Mouse (Mus musculus): ENCODE measurements around the gene Trim16. TPM values are rescaled to one million over a fixed set of nuclear protein-coding genes. Genes with fewer than 3 reads are reported as not detected.

Trim16 gene
- total RNA-seq (2014; rRNA removed) (4.8 and 5.8 TPM in 2 replicates), polyA plus RNA-seq (2015; fragmentation: Nextera tagmentation; extraction: Ambion mirVana) (4.9 and 5.5 TPM in 2 replicates)

GRCm38 (mm10) chr11:62820059-62820541 lies at the start of gene Trim16:
Gene Trim16 (plus strand): TSS chr11:62820231.
- Histone ChIP-seq H3K27ac (ENCODE audit: low read depth, low read length) (no peak within 1 kb of the TSS), H3K4me1 (ENCODE audit: insufficient read depth) (peaks cover 9% of the 10 kb centered on the region; the same call in 1 of the 2 replicates), H3K9ac (peak within 1 kb of the TSS; percentile 48; the same call in 1 of the 2 replicates), H3K9me3 (ENCODE audit: low read length) (no peaks in the 10 kb centered on the region), H3K4me2 (ENCODE audit: low read depth) (peak within 1 kb of the TSS; percentile 71), H3K36me3 (ENCODE audit: insufficient read depth) (no peaks in the 10 kb centered on the region), H3K27me3 (ENCODE audit: insufficient read depth, low read length) (no peaks in the 10 kb centered on the region), H3K4me3 (ENCODE audit: low read depth, low read length) (peak within 1 kb of the TSS; percentile 41)
- no peak for TF ChIP-seq CTCF (IDR thresholded peaks at IDR 0.05; ENCODE audit: low read depth)
- DNase-seq, result peak; percentile 76
- ATAC-seq, result peak; percentile 91
- 6% methylated on average over 15 of the region's 15 CpGs for WGBS

DNA sequence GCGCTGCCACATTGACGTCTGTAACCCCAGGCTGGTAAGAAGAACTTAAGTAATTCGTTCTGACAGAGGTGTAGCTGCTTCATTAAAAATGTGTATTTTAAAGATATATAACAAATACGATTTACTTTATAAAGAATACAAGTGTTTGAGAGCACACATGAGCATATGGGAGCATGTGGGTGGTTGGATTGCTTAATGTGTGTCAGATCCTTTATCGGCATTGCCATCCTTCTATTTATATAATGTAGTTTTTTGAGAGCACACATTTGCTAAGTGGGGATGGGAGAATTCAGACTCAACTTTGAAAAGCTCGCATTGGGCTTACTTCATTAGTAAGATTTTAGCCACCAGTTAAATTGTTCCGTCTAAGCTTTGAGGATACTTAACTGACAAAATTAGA lies 43.5 kb upstream of the Trim16 start:
- H3K9ac ChIP-seq, result no peak overlapping the region
- H3K9me3 ChIP-seq (ENCODE audit: low read length), result peaks cover 44% of the 10 kb centered on the region
- H3K36me3 ChIP-seq (ENCODE audit: insufficient read depth), result peaks cover 30% of the 10 kb centered on the region
- H3K4me3 ChIP-seq (ENCODE audit: low read depth, low read length), result no peak overlapping the region
- H3K27ac ChIP-seq (ENCODE audit: low read depth, low read length), result no peak overlapping the region
- ATAC-seq (no peak), DNase-seq (no peak)
- H3K27me3 ChIP-seq (ENCODE audit: insufficient read depth, low read length), result no peaks in the 10 kb centered on the region
- no peak overlapping the region for H3K4me2 ChIP-seq (ENCODE audit: low read depth)
- no peaks in the 10 kb centered on the region for H3K4me1 ChIP-seq (ENCODE audit: insufficient read depth)
- WGBS, result 94% methylated on average over 7 of the region's 7 CpGs
- TF ChIP-seq CTCF (IDR thresholded peaks at IDR 0.05; ENCODE audit: low read depth), result no peak

GRCm38 (mm10) chr11:62788935-62789616 lies 31.0 kb upstream of the Trim16 start, which contains the start of gene Zfp286:
Gene Zfp286 (minus strand): TSS chr11:62789462.
- peak; percentile 99 for ATAC-seq

GRCm38 (mm10) chr11:62789617-62789936 lies 30.5 kb upstream of the Trim16 start:
- peak overlapping the region; percentile 75 for H3K27ac ChIP-seq (ENCODE audit: low read depth, low read length)
- H3K4me3 ChIP-seq (ENCODE audit: low read depth, low read length), result peak overlapping the region; percentile 61
- DNase-seq (no peak), ATAC-seq (no peak; the same call in 1 of the 2 replicates)
- peaks cover 13% of the 10 kb centered on the region for H3K36me3 ChIP-seq (ENCODE audit: insufficient read depth)
- peaks cover 7% of the 10 kb centered on the region; the same call in 1 of the 2 replicates for H3K9me3 ChIP-seq (ENCODE audit: low read length)
- no peak for TF ChIP-seq CTCF (IDR thresholded peaks at IDR 0.05; ENCODE audit: low read depth)
- whole genome bisulfite sequencing, result 57% methylated on average over 3 of the region's 3 CpGs
- H3K27me3 ChIP-seq (ENCODE audit: insufficient read depth, low read length), result no peaks in the 10 kb centered on the region
- peak overlapping the region; percentile 89 for H3K4me2 ChIP-seq (ENCODE audit: low read depth)
- peak overlapping the region; percentile 35; the same call in 1 of the 2 replicates for H3K9ac ChIP-seq
- peaks cover 10% of the 10 kb centered on the region; the same call in 1 of the 2 replicates for H3K4me1 ChIP-seq (ENCODE audit: insufficient read depth)

More at GRCm38 (mm10) chr11:62788935-62789616, 31.0 kb upstream of the Trim16 start, which contains the start of gene Zfp286:
- peak within 1 kb of the TSS; percentile 89 for H3K4me2 ChIP-seq (ENCODE audit: low read depth)
- H3K4me1 ChIP-seq (ENCODE audit: insufficient read depth), result peaks cover 10% of the 10 kb centered on the region; the same call in 1 of the 2 replicates
- no peaks in the 10 kb centered on the region for H3K27me3 ChIP-seq (ENCODE audit: insufficient read depth, low read length)
- TF ChIP-seq CTCF (IDR thresholded peaks at IDR 0.05; ENCODE audit: low read depth), result no peak
- DNase-seq, result peak; percentile 98
- peak within 1 kb of the TSS; percentile 61 for H3K4me3 ChIP-seq (ENCODE audit: low read depth, low read length)
- WGBS, result 5% methylated on average over 34 of the region's 34 CpGs
- H3K36me3 ChIP-seq (ENCODE audit: insufficient read depth), result peaks cover 18% of the 10 kb centered on the region
- peak within 1 kb of the TSS; percentile 75 for H3K27ac ChIP-seq (ENCODE audit: low read depth, low read length)
- peaks cover 7% of the 10 kb centered on the region; the same call in 1 of the 2 replicates for H3K9me3 ChIP-seq (ENCODE audit: low read length)
- H3K9ac ChIP-seq, result peak within 1 kb of the TSS; percentile 76

DNA sequence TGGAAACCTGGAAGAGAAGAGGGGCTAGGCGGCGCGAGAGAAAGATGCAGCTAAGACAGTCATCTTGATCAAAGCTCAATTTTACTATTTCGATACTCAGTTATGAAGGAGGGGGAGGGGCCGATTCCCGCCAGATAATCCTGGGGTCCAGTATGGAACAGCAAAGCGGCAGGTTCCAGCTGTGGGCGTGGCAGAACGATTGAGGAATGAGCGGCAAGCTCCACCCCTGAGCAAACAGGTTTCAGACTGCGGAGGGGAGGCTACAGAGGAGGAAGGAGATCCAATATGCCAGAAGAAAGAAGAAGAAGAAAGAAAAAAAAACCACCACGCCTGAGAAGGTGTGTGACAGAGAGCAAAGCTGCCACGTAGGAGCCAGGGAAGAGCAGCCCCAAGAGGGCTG lies 15.9 kb upstream of the Trim16 start:
- Histone ChIP-seq H3K27me3 (ENCODE audit: insufficient read depth, low read length) (no peaks in the 10 kb centered on the region), H3K4me3 (ENCODE audit: low read depth, low read length) (no peak overlapping the region), H3K9ac (no peak overlapping the region), H3K4me1 (ENCODE audit: insufficient read depth) (no peaks in the 10 kb centered on the region), H3K36me3 (ENCODE audit: insufficient read depth) (no peaks in the 10 kb centered on the region), H3K4me2 (ENCODE audit: low read depth) (no peak overlapping the region), H3K27ac (ENCODE audit: low read depth, low read length) (no peak overlapping the region), H3K9me3 (ENCODE audit: low read length) (no peaks in the 10 kb centered on the region)
- ATAC-seq, result no peak
- 62% methylated on average over 13 of the region's 13 CpGs for WGBS
- no peak for TF ChIP-seq CTCF (IDR thresholded peaks at IDR 0.05; ENCODE audit: low read depth)
- no peak for DNase-seq

- H3K36me3 ChIP-seq (ENCODE audit: insufficient read depth), result no peaks in the 10 kb centered on the region
- H3K4me3 ChIP-seq (ENCODE audit: low read depth, low read length), result no peak overlapping the region
- H3K9ac ChIP-seq, result no peak overlapping the region
- H3K4me2 ChIP-seq (ENCODE audit: low read depth), result no peak overlapping the region
- no peaks in the 10 kb centered on the region for H3K9me3 ChIP-seq (ENCODE audit: low read length)
- H3K4me1 ChIP-seq (ENCODE audit: insufficient read depth), result no peaks in the 10 kb centered on the region
- no peak overlapping the region for H3K27ac ChIP-seq (ENCODE audit: low read depth, low read length)
- no peak for TF ChIP-seq CTCF (IDR thresholded peaks at IDR 0.05; ENCODE audit: low read depth)
- no peak for DNase-seq
- 75% methylated on average over 2 of the region's 2 CpGs for WGBS
- no peaks in the 10 kb centered on the region for H3K27me3 ChIP-seq (ENCODE audit: insufficient read depth, low read length)
- ATAC-seq, result no peak
Observed at GRCm38 (mm10) chr11:62807965-62808364, 12.1 kb upstream of the Trim16 start.

DNA sequence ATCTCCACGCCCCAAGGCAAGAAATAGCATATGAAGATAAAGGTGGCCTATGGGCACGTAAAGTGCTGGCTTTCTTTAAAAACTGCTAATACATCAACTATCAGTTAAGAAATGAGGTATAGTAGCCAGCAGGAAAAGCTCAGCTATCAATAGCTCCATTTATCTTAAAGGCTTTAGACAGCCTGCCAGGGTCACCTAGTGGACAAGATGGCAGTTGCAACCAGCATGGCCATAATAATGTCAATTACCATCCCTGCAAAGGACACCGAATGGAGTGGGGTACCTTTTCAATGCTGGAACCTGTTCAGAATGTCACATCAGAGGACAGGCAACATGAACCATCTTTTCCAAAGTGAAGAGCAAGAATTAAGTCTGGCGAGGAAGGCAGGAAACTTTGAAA lies 10.8 kb upstream of the Trim16 start:
- Histone ChIP-seq H3K36me3 (ENCODE audit: insufficient read depth) (no peaks in the 10 kb centered on the region), H3K9ac (no peak overlapping the region), H3K9me3 (ENCODE audit: low read length) (no peaks in the 10 kb centered on the region), H3K27me3 (ENCODE audit: insufficient read depth, low read length) (no peaks in the 10 kb centered on the region), H3K27ac (ENCODE audit: low read depth, low read length) (no peak overlapping the region), H3K4me1 (ENCODE audit: insufficient read depth) (no peaks in the 10 kb centered on the region), H3K4me3 (ENCODE audit: low read depth, low read length) (no peak overlapping the region), H3K4me2 (ENCODE audit: low read depth) (no peak overlapping the region)
- no peak for ATAC-seq
- DNase-seq, result no peak
- TF ChIP-seq CTCF (IDR thresholded peaks at IDR 0.05; ENCODE audit: low read depth), result peak; percentile 50
- WGBS, result 75% methylated on average over 4 of the region's 4 CpGs
